Mouse (Mus musculus) heart, embryonic 13.5 days (tissue): ENCODE measurements around the gene AW551984. TPM values are rescaled to one million over a fixed set of nuclear protein-coding genes. Genes with fewer than 3 reads are reported as not detected.

Source experiments
- ATAC-seq: fragments of 200-750 bp; cut with Nextera tagmentation; 2 replicates; pipeline ENCODE4 v1.8.0; 2017; ENCODE audit warnings: moderate TSS enrichment; ENCODE audit not compliant: insufficient number of reproducible peaks, low FRiP score, low TSS enrichment; ENCODE audit errors: extremely low read depth
- H3K27ac ChIP-seq: fragments of 300-500 bp; sonication (generic); replicated peaks from 2 replicates; pipeline ENCODE4 v1.5.1; 2015; ENCODE audit warnings: moderate library complexity, mild to moderate bottlenecking, inconsistent platforms
- H3K27me3 ChIP-seq: fragments of 300-500 bp; sonication (generic); replicated peaks from 2 replicates; pipeline ENCODE4 v1.6.1; 2015; ENCODE audit warnings: mild to moderate bottlenecking, inconsistent platforms
- H3K36me3 ChIP-seq: fragments of 300-500 bp; sonication (generic); 2 replicates; pipeline ENCODE4 v1.6.1; 2015; ENCODE audit warnings: mild to moderate bottlenecking, inconsistent platforms
- H3K4me1 ChIP-seq: fragments of 300-500 bp; sonication (generic); 2 replicates; pipeline ENCODE4 v1.6.1; 2015; ENCODE audit warnings: inconsistent platforms
- H3K4me2 ChIP-seq: fragments of 300-500 bp; sonication (generic); 2 replicates; pipeline ENCODE4 v1.6.1; 2015; ENCODE audit warnings: inconsistent platforms, mild to moderate bottlenecking, moderate library complexity
- H3K4me3 ChIP-seq: fragments of 300-500 bp; sonication (generic); 2 replicates; pipeline ENCODE4 v1.5.1; 2015; ENCODE audit warnings: moderate library complexity, mild to moderate bottlenecking, inconsistent platforms
- H3K9ac ChIP-seq: fragments of 300-500 bp; sonication (generic); 2 replicates; pipeline ENCODE4 v1.6.1; 2015; ENCODE audit warnings: inconsistent platforms, mild to moderate bottlenecking, moderate library complexity
- H3K9me3 ChIP-seq: fragments of 300-500 bp; sonication (generic); 2 replicates; pipeline ENCODE4 v1.6.1; 2016; ENCODE audit warnings: inconsistent platforms
- WGBS: fragments of 180-500 bp; shearing (Covaris S2); methylation state at CpG from one replicate; pipeline ENCODE4 v1.1.7; 2015; ENCODE audit warnings: mixed read lengths; 5-methylcytosine and 5-hydroxymethylcytosine counted together
- polyA plus RNA-seq: library from polyadenylated mRNA; unstranded; fragments of >200 nt; fragmentation: Nextera tagmentation; extraction: Ambion mirVana; gene quantifications from 2 replicates; pipeline ENCODE4 v1.2.1, GENCODE M21; 2015

AW551984 gene
- polyA plus RNA-seq: 10.3 and 10.8 TPM in 2 replicates

GRCm38 (mm10) chr9:39603999-39604453 is at the start of gene AW551984:
TSS of gene AW551984 (minus strand) at chr9:39604403.
- H3K36me3 ChIP-seq: peaks cover 9% of the 10 kb centered on the region
- H3K4me1 ChIP-seq: no peaks in the 10 kb centered on the region
- peak within 1 kb of the TSS; percentile 71 for H3K4me2 ChIP-seq
- peak within 1 kb of the TSS; percentile 52 for H3K4me3 ChIP-seq
- WGBS: under 1% methylated on average over 8 of the region's 8 CpGs
- H3K27me3 ChIP-seq: no peaks in the 10 kb centered on the region
- peak within 1 kb of the TSS; percentile 78 for H3K9ac ChIP-seq
- no peak within 1 kb of the TSS; the same call in 1 of the 2 replicates for H3K27ac ChIP-seq
- ATAC-seq: no peak
- no peaks in the 10 kb centered on the region for H3K9me3 ChIP-seq

- Histone ChIP-seq H3K4me3 (no peak overlapping the region), H3K4me2 (no peak overlapping the region), H3K27ac (no peak overlapping the region), H3K9me3 (no peaks in the 10 kb centered on the region), H3K27me3 (no peaks in the 10 kb centered on the region), H3K36me3 (no peaks in the 10 kb centered on the region), H3K9ac (no peak overlapping the region), H3K4me1 (no peaks in the 10 kb centered on the region)
- ATAC-seq: no peak
- WGBS: 72% methylated on average over 4 of the region's 4 CpGs
These were observed 43.2 kb upstream of the AW551984 start for GRCm38 (mm10) chr9:39647382-39647781.

- Histone ChIP-seq H3K4me3 (no peak within 1 kb of the TSS), H3K27ac (no peak within 1 kb of the TSS), H3K9me3 (no peaks in the 10 kb centered on the region), H3K9ac (no peak within 1 kb of the TSS), H3K27me3 (no peaks in the 10 kb centered on the region), H3K4me1 (no peaks in the 10 kb centered on the region), H3K4me2 (no peak within 1 kb of the TSS), H3K36me3 (no peaks in the 10 kb centered on the region)
- no peak for ATAC-seq
These were observed 40.6 kb upstream of the AW551984 start, which contains the start of gene Olfr961 for GRCm38 (mm10) chr9:39644785-39645184. TSS of gene Olfr961 (plus strand) at chr9:39645085.

- no peak for ATAC-seq
- no peak overlapping the region for H3K4me3 ChIP-seq
- H3K4me2 ChIP-seq: no peak overlapping the region
- no peaks in the 10 kb centered on the region for H3K4me1 ChIP-seq
- WGBS: 29% methylated on average over 4 of the region's 4 CpGs
- no peak overlapping the region for H3K27ac ChIP-seq
- H3K9me3 ChIP-seq: no peaks in the 10 kb centered on the region
- no peak overlapping the region for H3K9ac ChIP-seq
- no peaks in the 10 kb centered on the region for H3K27me3 ChIP-seq
- no peaks in the 10 kb centered on the region for H3K36me3 ChIP-seq
These were observed 29.9 kb upstream of the AW551984 start for GRCm38 (mm10) chr9:39633913-39634594.

- Histone ChIP-seq H3K36me3 (no peaks in the 10 kb centered on the region), H3K27me3 (no peaks in the 10 kb centered on the region), H3K27ac (no peak overlapping the region), H3K4me2 (no peak overlapping the region), H3K9me3 (no peaks in the 10 kb centered on the region), H3K9ac (no peak overlapping the region), H3K4me1 (no peaks in the 10 kb centered on the region), H3K4me3 (no peak overlapping the region)
- ATAC-seq: no peak
- 74% methylated on average over 2 of the region's 2 CpGs for WGBS
These were observed 24.9 kb upstream of the AW551984 start for GRCm38 (mm10) chr9:39629069-39629468.

- Histone ChIP-seq H3K27ac (no peak overlapping the region), H3K9me3 (no peaks in the 10 kb centered on the region), H3K27me3 (no peaks in the 10 kb centered on the region), H3K36me3 (no peaks in the 10 kb centered on the region), H3K4me2 (no peak overlapping the region), H3K9ac (no peak overlapping the region), H3K4me1 (no peaks in the 10 kb centered on the region), H3K4me3 (no peak overlapping the region)
- WGBS: 51% methylated on average over 2 of the region's 2 CpGs
- no peak for ATAC-seq
These were observed 20.5 kb upstream of the AW551984 start for GRCm38 (mm10) chr9:39624711-39625110.

- H3K4me3 ChIP-seq: no peak overlapping the region
- H3K36me3 ChIP-seq: no peaks in the 10 kb centered on the region
- H3K4me2 ChIP-seq: no peak overlapping the region
- WGBS: 76% methylated on average over 3 of the region's 3 CpGs
- no peaks in the 10 kb centered on the region for H3K4me1 ChIP-seq
- no peaks in the 10 kb centered on the region for H3K9me3 ChIP-seq
- H3K9ac ChIP-seq: no peak overlapping the region
- no peak for ATAC-seq
- no peak overlapping the region for H3K27ac ChIP-seq
- no peaks in the 10 kb centered on the region for H3K27me3 ChIP-seq
These were observed 19.6 kb upstream of the AW551984 start for GRCm38 (mm10) chr9:39623783-39624182.

- Histone ChIP-seq H3K27me3 (no peaks in the 10 kb centered on the region), H3K4me2 (no peak within 1 kb of the TSS)
- WGBS: 63% methylated on average over 1 of the region's 1 CpGs
These were observed 16.9 kb upstream of the AW551984 start, which contains the start of gene Olfr960 for GRCm38 (mm10) chr9:39621073-39621472. TSS of gene Olfr960 (plus strand) at chr9:39621373.

GRCm38 (mm10) chr9:39611953-39612352 is 7.8 kb upstream of the AW551984 start:
- Histone ChIP-seq H3K4me3 (no peak overlapping the region), H3K27ac (no peak overlapping the region), H3K9ac (no peak overlapping the region), H3K9me3 (no peaks in the 10 kb centered on the region), H3K4me1 (no peaks in the 10 kb centered on the region), H3K27me3 (no peaks in the 10 kb centered on the region), H3K4me2 (no peak overlapping the region), H3K36me3 (no peaks in the 10 kb centered on the region)
- WGBS: 57% methylated on average over 1 of the region's 1 CpGs
- ATAC-seq: no peak

More at GRCm38 (mm10) chr9:39621073-39621472, 16.9 kb upstream of the AW551984 start, which contains the start of gene Olfr960:
- H3K4me1 ChIP-seq: no peaks in the 10 kb centered on the region
- H3K4me3 ChIP-seq: no peak within 1 kb of the TSS
- no peaks in the 10 kb centered on the region for H3K36me3 ChIP-seq
- no peak within 1 kb of the TSS for H3K27ac ChIP-seq
- no peaks in the 10 kb centered on the region for H3K9me3 ChIP-seq
- no peak within 1 kb of the TSS for H3K9ac ChIP-seq
- no peak for ATAC-seq

GRCm38 (mm10) chr9:39610355-39610754 is 6.2 kb upstream of the AW551984 start, which contains the start of gene Olfr148:
TSS of gene Olfr148 (plus strand) at chr9:39610655.
- H3K27me3 ChIP-seq: no peaks in the 10 kb centered on the region
- H3K9me3 ChIP-seq: no peaks in the 10 kb centered on the region
- no peak within 1 kb of the TSS for H3K9ac ChIP-seq
- no peak within 1 kb of the TSS for H3K4me3 ChIP-seq
- H3K4me1 ChIP-seq: no peaks in the 10 kb centered on the region
- H3K27ac ChIP-seq: no peak within 1 kb of the TSS
- 60% methylated on average over 3 of the region's 3 CpGs for WGBS
- ATAC-seq: no peak
- no peak within 1 kb of the TSS for H3K4me2 ChIP-seq
- H3K36me3 ChIP-seq: no peaks in the 10 kb centered on the region

GRCm38 (mm10) chr9:39608497-39608896 is 4.3 kb upstream of the AW551984 start:
- Histone ChIP-seq H3K4me3 (no peak overlapping the region), H3K4me2 (no peak overlapping the region), H3K9ac (no peak overlapping the region), H3K27ac (no peak overlapping the region), H3K27me3 (no peaks in the 10 kb centered on the region), H3K9me3 (no peaks in the 10 kb centered on the region), H3K4me1 (no peaks in the 10 kb centered on the region), H3K36me3 (no peaks in the 10 kb centered on the region)
- ATAC-seq: no peak

- Histone ChIP-seq H3K27ac (no peak overlapping the region; the same call in 1 of the 2 replicates), H3K4me2 (peak overlapping the region; percentile 71), H3K27me3 (no peaks in the 10 kb centered on the region), H3K9me3 (no peaks in the 10 kb centered on the region), H3K4me1 (no peaks in the 10 kb centered on the region), H3K36me3 (peaks cover 9% of the 10 kb centered on the region), H3K9ac (peak overlapping the region; percentile 78), H3K4me3 (peak overlapping the region; percentile 52)
- WGBS: under 1% methylated on average over 9 of the region's 9 CpGs
- no peak for ATAC-seq
These were observed 814 bp downstream of the AW551984 start for GRCm38 (mm10) chr9:39603333-39603845.
